Mouse (Mus musculus): ENCODE results near the gene Fgf22. TPM values are rescaled to one million over a fixed set of nuclear protein-coding genes. Genes with fewer than 3 reads are reported as not detected.

Gene Fgf22
- total and polyA plus RNA-seq, 3 experiments, result 0.44 TPM; not detected in 2

GRCm38 (mm10) chr10:79709307-79709706 is 45.6 kb upstream of the Fgf22 start:
- TF ChIP-seq CTCF (IDR thresholded peaks at IDR 0.05; ENCODE audit: low read depth, low read length) (no peak), GATA2 (IDR thresholded peaks at IDR 0.05; ENCODE audit: borderline replicate concordance, low read depth, low read length) (no peak)
- Histone ChIP-seq H3K9me3 (replicated peaks) (no peaks in the 10 kb centered on the region), H3K27me3 (ENCODE audit: insufficient read depth, low read length) (no peaks in the 10 kb centered on the region), H3K4me3 (ENCODE audit: low read depth, low read length) (peak overlapping the region; percentile 66; the same call in 1 of the 2 replicates), H3K36me3 (replicated peaks) (peaks cover 85% of the 10 kb centered on the region), H3K4me1 (ENCODE audit: insufficient read depth, low read depth, low read length) (peaks cover 84% of the 10 kb centered on the region)
- no peak for ATAC-seq (ENCODE audit: extremely low read depth, insufficient number of reproducible peaks, low FRiP score, poor library complexity, severe bottlenecking)
- no peak for DNase-seq (ENCODE audit: low spot score)

DNA sequence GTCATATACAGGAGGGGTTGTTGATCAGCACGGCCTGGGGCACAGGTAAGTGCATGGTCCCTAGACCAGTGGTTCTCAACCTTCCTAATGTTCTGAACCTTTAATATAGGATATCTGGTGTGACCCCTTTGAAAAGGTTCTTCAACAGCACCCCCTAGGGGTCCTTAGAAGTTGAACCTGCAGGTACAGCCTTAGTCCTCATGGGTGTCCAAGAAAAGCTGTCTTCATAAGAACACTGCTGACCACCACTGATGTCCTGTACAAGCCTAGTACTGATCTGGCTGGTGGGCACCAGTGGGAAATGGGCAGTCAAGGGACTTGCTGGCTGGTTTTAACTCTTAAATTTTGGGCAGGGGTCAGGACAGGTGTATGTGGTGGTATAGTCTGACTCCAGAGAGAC is 42.8 kb upstream of the Fgf22 start:
- peaks cover 72% of the 10 kb centered on the region for H3K4me1 ChIP-seq (ENCODE audit: insufficient read depth, low read depth, low read length)
- H3K9me3 ChIP-seq (replicated peaks), result no peaks in the 10 kb centered on the region
- H3K4me3 ChIP-seq (ENCODE audit: low read depth, low read length), result no peak overlapping the region
- no peak for ATAC-seq (ENCODE audit: extremely low read depth, insufficient number of reproducible peaks, low FRiP score, poor library complexity, severe bottlenecking)
- peaks cover 63% of the 10 kb centered on the region for H3K36me3 ChIP-seq (replicated peaks)
- DNase-seq (ENCODE audit: low spot score), result no peak
- H3K27me3 ChIP-seq (ENCODE audit: insufficient read depth, low read length), result peaks cover 20% of the 10 kb centered on the region
- no peak for TF ChIP-seq POLR2AphosphoS5 (IDR thresholded peaks at IDR 0.05; ENCODE audit: insufficient replicate concordance, low read depth, low read length)
- TF ChIP-seq CTCF (IDR thresholded peaks at IDR 0.05; ENCODE audit: low read depth, low read length), result peak; percentile 43

- Histone ChIP-seq H3K4me1 (ENCODE audit: insufficient read depth, low read depth, low read length) (peaks cover 71% of the 10 kb centered on the region), H3K9me3 (replicated peaks) (no peaks in the 10 kb centered on the region), H3K4me3 (ENCODE audit: low read depth, low read length) (no peak overlapping the region), H3K36me3 (replicated peaks) (peaks cover 57% of the 10 kb centered on the region), H3K27me3 (ENCODE audit: insufficient read depth, low read length) (peaks cover 26% of the 10 kb centered on the region)
- no peak for TF ChIP-seq GATA2 (IDR thresholded peaks at IDR 0.05; ENCODE audit: borderline replicate concordance, low read depth, low read length)
- no peak for TF ChIP-seq GATA1 (IDR thresholded peaks at IDR 0.05; ENCODE audit: borderline replicate concordance, low read length)
- TF ChIP-seq TAL1 (conservative IDR thresholded peaks at IDR 0.05; ENCODE audit: low read depth, low read length), result peak; percentile 86
- peak; percentile 69 for TF ChIP-seq CTCF (IDR thresholded peaks at IDR 0.05; ENCODE audit: low read depth, low read length)
- peak; percentile 54; the same call in 1 of the 2 replicates for TF ChIP-seq POLR2AphosphoS5 (IDR thresholded peaks at IDR 0.05; ENCODE audit: insufficient replicate concordance, low read depth, low read length)
- ATAC-seq (ENCODE audit: extremely low read depth, insufficient number of reproducible peaks, low FRiP score, poor library complexity, severe bottlenecking), result peak; percentile 58
- DNase-seq (ENCODE audit: low spot score), result peak; percentile 93
Measured at GRCm38 (mm10) chr10:79712499-79713126, 42.3 kb upstream of the Fgf22 start.

DNA sequence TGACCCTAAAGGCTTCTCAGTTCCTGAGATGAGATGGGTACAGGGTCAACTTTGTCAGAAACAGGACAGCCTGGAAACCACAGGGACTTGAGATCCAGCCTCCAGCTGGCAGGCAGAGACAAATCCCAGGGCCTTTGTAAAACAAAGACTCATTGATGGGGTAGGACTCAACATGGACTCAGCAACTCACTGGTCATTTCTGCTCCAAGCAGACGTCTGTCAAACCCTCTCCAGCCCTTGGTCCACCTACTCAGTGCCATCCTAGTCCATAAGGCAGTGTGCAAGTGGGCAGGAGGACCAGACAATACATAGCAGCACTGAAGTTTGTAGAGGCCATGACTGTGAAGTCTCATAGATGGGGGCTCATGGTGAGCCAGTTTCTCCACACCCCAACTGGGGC is 41.7 kb upstream of the Fgf22 start:
- no peak overlapping the region for H3K4me3 ChIP-seq (ENCODE audit: low read depth, low read length)
- H3K27me3 ChIP-seq (ENCODE audit: insufficient read depth, low read length), result peaks cover 31% of the 10 kb centered on the region
- DNase-seq (ENCODE audit: low spot score) (no peak), ATAC-seq (ENCODE audit: extremely low read depth, insufficient number of reproducible peaks, low FRiP score, poor library complexity, severe bottlenecking) (no peak)
- peaks cover 68% of the 10 kb centered on the region for H3K4me1 ChIP-seq (ENCODE audit: insufficient read depth, low read depth, low read length)
- H3K36me3 ChIP-seq (replicated peaks), result peaks cover 52% of the 10 kb centered on the region
- TF ChIP-seq POLR2AphosphoS5 (IDR thresholded peaks at IDR 0.05; ENCODE audit: insufficient replicate concordance, low read depth, low read length) (peak; percentile 89; the same call in 1 of the 2 replicates), CTCF (IDR thresholded peaks at IDR 0.05; ENCODE audit: low read depth, low read length) (no peak)
- no peaks in the 10 kb centered on the region for H3K9me3 ChIP-seq (replicated peaks)

GRCm38 (mm10) chr10:79714996-79715395 is 39.9 kb upstream of the Fgf22 start:
- TF ChIP-seq TAL1 (conservative IDR thresholded peaks at IDR 0.05; ENCODE audit: low read depth, low read length), result no peak
- TF ChIP-seq GATA2 (IDR thresholded peaks at IDR 0.05; ENCODE audit: borderline replicate concordance, low read depth, low read length), result no peak
- no peak for TF ChIP-seq CTCF (IDR thresholded peaks at IDR 0.05; ENCODE audit: low read depth, low read length)
- TF ChIP-seq POLR2AphosphoS5 (IDR thresholded peaks at IDR 0.05; ENCODE audit: insufficient replicate concordance, low read depth, low read length), result no peak
- TF ChIP-seq GATA1 (IDR thresholded peaks at IDR 0.05; ENCODE audit: borderline replicate concordance, low read length), result no peak
- Histone ChIP-seq H3K4me3 (ENCODE audit: low read depth, low read length) (no peak overlapping the region), H3K36me3 (replicated peaks) (peaks cover 34% of the 10 kb centered on the region), H3K9me3 (replicated peaks) (no peaks in the 10 kb centered on the region), H3K27me3 (ENCODE audit: insufficient read depth, low read length) (peaks cover 49% of the 10 kb centered on the region), H3K4me1 (ENCODE audit: insufficient read depth, low read depth, low read length) (peaks cover 50% of the 10 kb centered on the region)
- no peak for DNase-seq (ENCODE audit: low spot score)
- no peak for ATAC-seq (ENCODE audit: extremely low read depth, insufficient number of reproducible peaks, low FRiP score, poor library complexity, severe bottlenecking)

DNA sequence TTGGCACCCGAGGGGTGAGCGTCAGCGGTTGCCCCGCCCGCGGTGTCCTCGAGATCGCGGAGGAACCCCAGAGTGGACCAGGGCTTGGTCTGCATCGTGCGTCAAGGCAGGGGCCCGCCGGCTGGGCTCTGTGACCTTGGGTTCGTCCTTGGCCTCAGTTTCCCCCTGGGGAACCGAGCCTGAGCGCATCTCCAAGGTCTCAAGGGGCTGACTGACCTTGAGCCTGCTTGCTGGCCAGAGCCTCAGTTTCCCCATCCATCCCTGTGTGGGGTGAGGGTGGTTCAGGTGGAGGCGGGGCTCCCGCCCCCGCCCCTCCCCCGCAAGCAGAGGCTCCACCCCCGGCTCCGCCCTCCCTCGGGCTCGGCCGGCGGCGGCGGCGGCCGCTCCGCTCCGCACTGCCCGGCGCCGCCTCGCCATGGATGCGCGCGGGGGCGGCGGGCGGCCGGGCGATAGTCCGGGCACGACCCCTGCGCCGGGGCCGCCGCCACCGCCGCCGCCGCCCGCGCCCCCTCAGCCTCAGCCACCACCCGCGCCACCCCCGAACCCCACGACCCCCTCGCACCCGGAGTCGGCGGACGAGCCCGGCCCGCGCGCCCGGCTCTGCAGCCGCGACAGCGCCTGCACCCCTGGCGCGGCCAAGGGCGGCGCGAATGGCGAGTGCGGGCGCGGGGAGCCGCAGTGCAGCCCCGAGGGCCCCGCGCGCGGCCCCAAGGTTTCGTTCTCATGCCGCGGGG is 38.5 kb upstream of the Fgf22 start, which contains the start of gene Hcn2:
Hcn2 (plus strand) TSS at position 381 of the 734 bp plus-strand sequence.
- no peak for DNase-seq (ENCODE audit: low spot score)
- peak within 1 kb of the TSS; percentile 68 for H3K4me3 ChIP-seq (ENCODE audit: low read depth, low read length)

More for the DNA sequence above, 38.5 kb upstream of the Fgf22 start, which contains the start of gene Hcn2:
- Histone ChIP-seq H3K4me1 (ENCODE audit: insufficient read depth, low read depth, low read length) (peaks cover 36% of the 10 kb centered on the region), H3K9me3 (replicated peaks) (no peaks in the 10 kb centered on the region), H3K36me3 (replicated peaks) (peaks cover 19% of the 10 kb centered on the region), H3K27me3 (ENCODE audit: insufficient read depth, low read length) (peaks cover 63% of the 10 kb centered on the region)
- TF ChIP-seq CTCF (IDR thresholded peaks at IDR 0.05; ENCODE audit: low read depth, low read length) (no peak), POLR2AphosphoS5 (IDR thresholded peaks at IDR 0.05; ENCODE audit: insufficient replicate concordance, low read depth, low read length) (no peak), GATA2 (IDR thresholded peaks at IDR 0.05; ENCODE audit: borderline replicate concordance, low read depth, low read length) (no peak), GATA1 (IDR thresholded peaks at IDR 0.05; ENCODE audit: borderline replicate concordance, low read length) (no peak), TAL1 (conservative IDR thresholded peaks at IDR 0.05; ENCODE audit: low read depth, low read length) (no peak)
- no peak for ATAC-seq (ENCODE audit: extremely low read depth, insufficient number of reproducible peaks, low FRiP score, poor library complexity, severe bottlenecking)
